Mouse (Mus musculus): ENCODE measurements at regions not wholly inside any gene's neighbourhood (a gene's known extent, or its start where the extent isn't known, plus 50 kb on each side); places are given as distances from the start of the nearest gene placed in this dataset.

DNA sequence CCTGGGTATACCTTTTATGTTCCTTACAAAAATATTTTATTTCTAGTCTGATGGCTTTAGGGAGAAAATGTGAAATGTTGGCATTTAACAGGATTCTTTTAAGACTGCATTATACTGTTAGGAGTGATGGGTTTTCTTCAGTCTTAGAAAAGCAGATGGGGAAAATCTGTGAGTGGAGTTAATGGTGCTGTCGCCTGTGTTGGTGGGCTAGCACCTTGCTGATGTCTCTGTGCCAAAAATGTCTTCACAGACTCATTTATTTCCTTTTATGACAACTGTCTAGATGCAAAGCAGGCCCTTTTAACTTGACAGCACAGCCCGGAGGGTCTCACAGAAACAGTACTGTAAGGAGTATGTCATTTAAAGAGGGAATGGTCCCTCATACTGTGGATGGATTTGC is 131.9 kb upstream of the Fn1 start:
- Histone ChIP-seq H3K27me3 (replicated peaks) (no peaks in the 10 kb centered on the region), H3K4me3 (replicated peaks) (no peak overlapping the region), H3K4me1 (replicated peaks) (no peaks in the 10 kb centered on the region), H3K27ac (no peak overlapping the region), H3K36me3 (no peaks in the 10 kb centered on the region), H3K4me2 (replicated peaks) (no peak overlapping the region), H3K9me3 (no peaks in the 10 kb centered on the region), H3K9ac (no peak overlapping the region)
- ATAC-seq = no peak
- 78% methylated on average over 2 of the region's 2 CpGs for WGBS

DNA sequence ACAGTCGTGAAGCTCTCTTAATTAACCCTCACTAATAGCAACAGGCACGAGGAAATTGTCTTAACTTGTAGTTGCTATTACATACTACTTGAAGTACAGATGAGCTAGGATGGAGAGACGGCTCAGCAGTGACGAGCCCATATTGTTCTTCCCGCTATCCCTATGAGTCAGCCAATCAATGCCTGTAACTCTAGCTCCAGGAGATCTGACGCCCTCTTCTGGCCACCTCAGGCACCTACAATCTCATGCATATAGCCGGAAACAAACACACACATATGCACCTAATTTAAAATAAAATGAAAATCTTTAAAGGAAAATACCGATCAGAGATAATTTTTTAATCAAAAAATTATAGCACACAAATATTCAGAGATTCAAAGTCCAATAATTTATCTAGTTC is 125.3 kb upstream of the Fn1 start:
- Histone ChIP-seq H3K4me3 (replicated peaks) (no peak overlapping the region), H3K36me3 (no peaks in the 10 kb centered on the region), H3K4me2 (replicated peaks) (no peak overlapping the region), H3K27ac (no peak overlapping the region), H3K9me3 (no peaks in the 10 kb centered on the region), H3K4me1 (replicated peaks) (no peaks in the 10 kb centered on the region), H3K27me3 (replicated peaks) (no peaks in the 10 kb centered on the region), H3K9ac (no peak overlapping the region)
- WGBS = 92% methylated on average over 8 of the region's 8 CpGs
- ATAC-seq = no peak

DNA sequence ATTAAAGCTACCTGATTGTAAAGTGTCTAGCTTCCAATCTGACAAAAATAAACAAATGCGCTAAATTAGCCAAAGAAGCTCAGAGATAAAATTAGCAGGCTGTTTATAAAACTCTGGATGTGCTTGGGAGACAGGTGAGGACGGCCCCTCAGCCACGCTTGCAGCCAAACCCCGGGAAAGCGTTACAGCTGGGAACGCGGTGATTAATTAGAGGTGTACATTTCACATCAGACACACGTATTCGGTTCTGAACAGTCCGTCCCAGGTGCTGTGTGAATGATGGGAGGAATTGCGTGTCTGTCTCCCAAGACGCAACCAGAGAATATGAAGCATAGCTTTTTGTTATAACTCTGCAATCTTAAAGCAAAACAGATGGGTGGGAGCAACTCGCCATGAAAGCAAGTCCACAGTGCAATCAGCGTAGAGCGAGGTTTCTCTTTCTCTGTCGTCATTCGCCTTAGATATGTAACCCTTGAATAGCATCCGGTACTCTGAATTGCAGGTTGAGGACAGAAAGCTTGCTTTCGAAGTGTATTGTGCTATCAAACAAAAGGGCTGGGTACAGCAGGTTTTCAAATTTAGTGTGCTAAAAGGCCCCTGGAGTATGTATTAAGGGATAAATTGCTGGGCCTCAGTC is 123.0 kb upstream of the Fn1 start:
- Histone ChIP-seq H3K9ac (no peak overlapping the region), H3K4me3 (replicated peaks) (no peak overlapping the region), H3K4me2 (replicated peaks) (no peak overlapping the region), H3K9me3 (no peaks in the 10 kb centered on the region), H3K27ac (no peak overlapping the region), H3K27me3 (replicated peaks) (no peaks in the 10 kb centered on the region), H3K36me3 (no peaks in the 10 kb centered on the region), H3K4me1 (replicated peaks) (no peaks in the 10 kb centered on the region)
- 74% methylated on average over 19 of the region's 19 CpGs for WGBS
- no peak for ATAC-seq

DNA sequence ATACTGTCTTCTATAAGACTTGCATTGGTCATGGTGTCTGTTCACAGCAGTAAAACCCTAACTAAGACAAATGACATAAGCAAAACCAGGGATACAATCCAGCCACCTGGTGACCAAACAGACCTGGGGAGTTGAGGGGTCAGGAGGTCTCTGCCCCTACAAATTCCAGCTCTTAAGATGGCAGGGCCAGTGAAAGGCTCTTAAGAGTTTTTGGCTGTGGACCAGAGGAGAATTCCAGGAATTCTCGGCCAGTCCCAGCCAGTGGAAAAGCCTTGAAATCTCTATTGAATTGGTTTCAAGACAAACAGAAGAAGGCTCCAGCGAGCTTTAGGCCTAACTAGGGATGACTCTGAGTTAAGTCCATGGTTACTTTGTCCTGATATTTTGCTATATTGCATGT is 119.5 kb upstream of the Fn1 start:
- Histone ChIP-seq H3K27me3 (replicated peaks) (no peaks in the 10 kb centered on the region), H3K27ac (no peak overlapping the region), H3K4me1 (replicated peaks) (no peaks in the 10 kb centered on the region), H3K9ac (no peak overlapping the region), H3K4me3 (replicated peaks) (no peak overlapping the region), H3K4me2 (replicated peaks) (no peak overlapping the region), H3K9me3 (no peaks in the 10 kb centered on the region), H3K36me3 (no peaks in the 10 kb centered on the region)
- 63% methylated on average over 2 of the region's 2 CpGs for WGBS
- no peak for ATAC-seq

DNA sequence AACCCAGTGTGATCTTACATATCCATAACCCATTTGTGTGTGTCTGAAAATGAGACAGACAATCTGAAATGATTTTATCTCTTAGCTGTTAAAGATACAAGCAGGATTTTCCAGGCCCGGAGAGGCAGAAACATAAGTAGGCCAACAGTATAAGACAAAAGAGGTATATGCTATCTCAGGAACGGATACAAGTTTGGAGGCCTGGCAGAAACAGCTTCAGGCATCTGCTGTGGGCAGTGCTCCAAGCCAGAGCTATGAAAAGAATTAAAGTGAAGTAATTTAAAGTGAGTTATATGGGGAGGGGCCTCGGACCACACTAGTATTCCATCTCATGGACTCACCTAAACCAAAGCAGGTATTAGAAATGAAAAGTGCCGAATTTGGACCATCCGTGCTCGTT is 118.8 kb upstream of the Fn1 start:
- ATAC-seq = no peak
- H3K4me1 ChIP-seq (replicated peaks) = no peaks in the 10 kb centered on the region
- 83% methylated on average over 6 of the region's 6 CpGs for WGBS
- H3K4me2 ChIP-seq (replicated peaks) = no peak overlapping the region
- no peaks in the 10 kb centered on the region for H3K27me3 ChIP-seq (replicated peaks)
- no peak overlapping the region for H3K9ac ChIP-seq
- H3K9me3 ChIP-seq = no peaks in the 10 kb centered on the region
- no peak overlapping the region for H3K4me3 ChIP-seq (replicated peaks)
- H3K27ac ChIP-seq = no peak overlapping the region
- no peaks in the 10 kb centered on the region for H3K36me3 ChIP-seq

DNA sequence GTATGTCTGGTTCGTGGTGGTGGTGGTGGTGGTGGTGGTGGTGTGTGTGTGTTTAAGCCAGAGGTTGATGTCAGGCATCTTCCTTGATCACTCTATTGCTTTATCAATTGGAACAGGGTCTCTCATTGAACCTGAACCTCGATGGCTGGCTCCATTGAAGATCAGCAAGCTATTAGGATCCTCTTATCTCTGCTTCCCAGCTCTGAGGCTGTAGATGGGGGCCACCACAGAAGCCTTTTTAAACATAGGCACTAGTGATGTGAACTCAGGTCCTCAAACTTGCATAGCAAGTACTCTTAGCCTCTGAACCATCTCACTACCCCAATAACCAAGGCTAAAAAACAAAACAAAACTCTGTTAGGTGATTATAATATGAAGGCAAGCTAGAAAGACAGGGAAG is 116.6 kb upstream of the Fn1 start:
- no peak for ATAC-seq
- Histone ChIP-seq H3K27me3 (replicated peaks) (no peaks in the 10 kb centered on the region), H3K9me3 (no peaks in the 10 kb centered on the region), H3K9ac (no peak overlapping the region), H3K27ac (no peak overlapping the region), H3K4me1 (replicated peaks) (no peaks in the 10 kb centered on the region), H3K4me3 (replicated peaks) (no peak overlapping the region), H3K4me2 (replicated peaks) (no peak overlapping the region), H3K36me3 (no peaks in the 10 kb centered on the region)
- WGBS = 53% methylated on average over 2 of the region's 2 CpGs

DNA sequence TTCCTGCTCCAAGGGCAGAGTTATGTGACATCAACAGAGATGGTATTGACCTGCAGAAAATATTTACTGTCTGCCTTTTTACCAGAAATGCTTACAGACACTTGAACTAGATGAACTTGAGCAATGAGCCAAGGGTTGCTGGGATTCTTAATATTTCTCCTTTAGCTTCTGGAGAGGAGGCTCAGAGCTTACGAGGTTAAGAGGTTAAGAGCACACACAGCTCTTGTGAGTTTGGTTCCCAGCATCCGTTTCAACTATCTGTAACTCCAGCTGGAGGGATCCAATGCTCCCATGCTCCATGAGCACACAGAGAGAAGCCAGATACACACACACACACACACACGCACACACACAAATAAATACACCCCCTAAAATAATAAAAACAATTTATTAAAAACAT is 114.7 kb upstream of the Fn1 start:
- peak; percentile 72 for ATAC-seq
- no peaks in the 10 kb centered on the region for H3K36me3 ChIP-seq
- no peak overlapping the region for H3K4me3 ChIP-seq (replicated peaks)
- no peaks in the 10 kb centered on the region for H3K4me1 ChIP-seq (replicated peaks)
- H3K4me2 ChIP-seq (replicated peaks) = no peak overlapping the region
- no peak overlapping the region for H3K9ac ChIP-seq
- H3K27ac ChIP-seq = no peak overlapping the region
- H3K27me3 ChIP-seq (replicated peaks) = no peaks in the 10 kb centered on the region
- no peaks in the 10 kb centered on the region for H3K9me3 ChIP-seq
- WGBS = 53% methylated on average over 3 of the region's 3 CpGs

DNA sequence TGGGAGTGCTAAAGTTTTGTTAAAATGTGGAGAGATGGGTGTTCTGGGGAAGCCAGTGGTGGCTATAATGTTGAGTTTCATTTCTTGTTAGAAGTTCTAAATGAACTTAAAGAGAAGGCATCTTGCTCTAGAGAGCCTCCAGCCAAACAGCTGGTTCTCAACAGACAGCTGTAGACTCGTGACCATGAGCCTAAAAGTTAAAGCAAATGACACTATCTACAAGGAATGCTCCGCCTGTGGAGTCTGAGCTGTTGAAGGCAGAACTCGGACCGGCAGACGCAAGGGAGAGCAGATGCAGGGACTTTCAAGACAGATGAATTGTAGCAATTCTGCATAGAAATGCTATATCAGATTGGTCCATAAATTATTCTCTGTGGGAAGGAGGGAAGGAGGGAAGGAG is 114.1 kb upstream of the Fn1 start:
- no peak overlapping the region for H3K4me2 ChIP-seq (replicated peaks)
- H3K4me1 ChIP-seq (replicated peaks) = no peaks in the 10 kb centered on the region
- H3K27me3 ChIP-seq (replicated peaks) = no peaks in the 10 kb centered on the region
- 40% methylated on average over 5 of the region's 5 CpGs for WGBS
- no peak overlapping the region for H3K9ac ChIP-seq
- no peaks in the 10 kb centered on the region for H3K9me3 ChIP-seq
- no peak overlapping the region for H3K27ac ChIP-seq
- peak; percentile 80; the same call in 1 of the 2 replicates for ATAC-seq
- H3K4me3 ChIP-seq (replicated peaks) = no peak overlapping the region
- H3K36me3 ChIP-seq = no peaks in the 10 kb centered on the region

DNA sequence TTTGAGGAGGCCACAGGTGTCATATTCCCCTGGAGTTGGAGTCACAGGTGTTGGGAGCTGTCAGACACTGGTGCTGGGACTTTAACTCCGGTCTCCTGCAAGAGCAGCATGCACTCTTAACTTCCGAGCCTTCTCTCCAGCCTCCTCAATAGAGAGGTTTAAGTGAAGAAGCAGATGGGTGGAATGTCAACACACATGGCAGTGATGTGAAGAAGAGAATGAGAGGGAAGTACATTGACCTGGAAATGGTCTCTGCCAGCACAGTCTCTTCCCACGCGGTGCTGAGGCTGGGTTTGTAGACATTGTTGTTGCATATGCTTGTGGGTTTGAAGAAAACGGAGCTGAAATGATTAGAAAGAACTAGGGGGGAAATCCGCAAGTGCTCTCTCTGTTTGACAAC is 112.0 kb upstream of the Fn1 start:
- no peak overlapping the region for H3K4me3 ChIP-seq (replicated peaks)
- no peaks in the 10 kb centered on the region for H3K9me3 ChIP-seq
- H3K27me3 ChIP-seq (replicated peaks) = no peaks in the 10 kb centered on the region
- H3K36me3 ChIP-seq = no peaks in the 10 kb centered on the region
- H3K27ac ChIP-seq = no peak overlapping the region
- WGBS = 69% methylated on average over 6 of the region's 6 CpGs
- H3K9ac ChIP-seq = no peak overlapping the region
- H3K4me1 ChIP-seq (replicated peaks) = no peaks in the 10 kb centered on the region
- no peak overlapping the region for H3K4me2 ChIP-seq (replicated peaks)
- no peak for ATAC-seq

DNA sequence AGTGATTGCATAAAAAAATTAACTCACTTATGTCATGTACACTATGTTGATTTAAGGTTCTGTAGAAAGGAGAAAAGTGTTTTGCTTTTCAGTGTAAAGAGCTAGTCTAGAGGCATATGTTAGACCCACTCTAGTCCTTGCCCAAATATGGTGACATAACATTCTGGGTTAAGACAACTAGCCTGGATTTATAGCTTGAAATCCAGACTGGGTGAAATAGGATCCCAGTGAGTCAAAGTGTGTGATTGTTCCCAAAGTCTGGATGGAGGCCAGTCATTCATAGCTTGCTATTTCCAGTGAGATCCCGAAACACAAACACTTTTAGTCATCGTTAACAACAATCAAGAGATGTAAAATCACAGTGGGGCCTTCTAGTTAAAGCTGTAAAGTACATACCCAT is 110.5 kb upstream of the Fn1 start:
- no peaks in the 10 kb centered on the region for H3K36me3 ChIP-seq
- 0 out of 2 replicates have a peak, but pooled peaks have one; percentile 58 for ATAC-seq
- no peak overlapping the region for H3K4me2 ChIP-seq (replicated peaks)
- no peaks in the 10 kb centered on the region for H3K4me1 ChIP-seq (replicated peaks)
- 39% methylated on average over 2 of the region's 2 CpGs for WGBS
- H3K4me3 ChIP-seq (replicated peaks) = no peak overlapping the region
- no peaks in the 10 kb centered on the region for H3K9me3 ChIP-seq
- no peaks in the 10 kb centered on the region for H3K27me3 ChIP-seq (replicated peaks)
- H3K9ac ChIP-seq = no peak overlapping the region
- H3K27ac ChIP-seq = no peak overlapping the region

DNA sequence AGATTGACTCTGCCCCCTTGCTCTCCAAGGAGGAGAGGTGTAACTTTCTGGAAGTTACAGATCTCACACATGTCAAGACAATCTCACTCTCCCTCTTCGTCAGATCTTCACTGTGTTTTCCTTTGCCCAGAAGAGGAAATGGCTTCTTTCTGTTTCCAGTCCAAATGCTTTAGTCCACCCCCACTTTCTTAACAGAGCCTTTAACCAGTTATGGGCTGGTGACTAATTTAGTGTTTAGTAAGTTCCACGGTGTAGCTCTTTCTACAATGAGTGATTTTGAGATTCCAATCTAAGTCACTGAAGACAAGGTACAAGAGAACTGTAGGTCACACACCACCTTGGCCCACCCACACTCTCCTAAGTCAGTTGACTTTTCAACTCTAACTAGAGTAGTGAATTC is 107.3 kb upstream of the Fn1 start:
- H3K4me3 ChIP-seq (replicated peaks) = no peak overlapping the region

DNA sequence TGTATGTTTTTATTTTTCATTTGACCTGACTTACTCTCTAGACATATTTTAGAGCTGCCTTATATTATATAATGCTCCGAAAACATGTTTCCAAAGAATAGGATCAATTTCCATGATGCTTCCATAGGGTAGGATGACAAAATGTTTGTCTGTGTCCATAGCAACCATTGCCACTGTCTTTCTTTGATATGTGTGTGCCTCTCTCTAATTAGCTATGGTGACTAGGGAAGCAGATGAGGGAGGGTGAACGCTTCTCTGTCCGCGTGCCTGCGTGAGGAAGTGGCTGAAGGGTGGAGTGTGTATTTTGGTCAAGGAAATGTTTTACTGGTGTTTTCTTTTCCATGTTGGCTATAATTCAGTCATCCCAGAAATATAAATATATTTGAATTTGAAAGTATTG is 104.2 kb upstream of the Fn1 start:
- Histone ChIP-seq H3K9me3 (no peaks in the 10 kb centered on the region), H3K4me3 (replicated peaks) (no peak overlapping the region), H3K4me1 (replicated peaks) (no peaks in the 10 kb centered on the region), H3K4me2 (replicated peaks) (no peak overlapping the region), H3K27ac (no peak overlapping the region), H3K9ac (no peak overlapping the region), H3K27me3 (replicated peaks) (no peaks in the 10 kb centered on the region), H3K36me3 (no peaks in the 10 kb centered on the region)
- ATAC-seq = no peak
- WGBS = 75% methylated on average over 5 of the region's 5 CpGs

More for the DNA sequence above, 107.3 kb upstream of the Fn1 start:
- ATAC-seq = no peak
- H3K4me2 ChIP-seq (replicated peaks) = no peak overlapping the region
- H3K27me3 ChIP-seq (replicated peaks) = no peaks in the 10 kb centered on the region
- H3K4me1 ChIP-seq (replicated peaks) = no peaks in the 10 kb centered on the region
- no peak overlapping the region for H3K27ac ChIP-seq
- 68% methylated on average over 2 of the region's 2 CpGs for WGBS
- H3K9me3 ChIP-seq = no peaks in the 10 kb centered on the region
- no peak overlapping the region for H3K9ac ChIP-seq
- no peaks in the 10 kb centered on the region for H3K36me3 ChIP-seq

DNA sequence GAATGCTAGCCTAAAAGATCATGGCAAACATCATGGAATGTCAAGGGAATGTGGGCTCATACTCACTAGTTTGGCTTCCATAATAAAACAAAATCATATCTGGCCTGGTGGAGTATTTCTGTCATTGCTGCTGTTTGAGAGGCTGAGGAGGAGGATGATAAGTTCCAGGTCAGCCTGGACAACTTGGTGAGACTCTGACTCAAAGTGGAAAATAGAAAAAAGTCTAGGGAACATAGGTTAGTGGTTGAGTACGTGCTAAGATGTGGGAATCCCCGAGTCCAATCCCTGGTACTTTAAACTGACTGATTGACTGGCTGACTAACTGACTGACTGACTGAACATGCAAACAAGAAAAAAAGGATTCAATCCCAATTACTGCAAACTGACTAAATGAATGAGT is 103.2 kb upstream of the Fn1 start:
- no peak overlapping the region for H3K9ac ChIP-seq
- H3K4me2 ChIP-seq (replicated peaks) = no peak overlapping the region
- no peak overlapping the region for H3K4me3 ChIP-seq (replicated peaks)
- H3K27ac ChIP-seq = no peak overlapping the region
- no peak for ATAC-seq
- no peaks in the 10 kb centered on the region for H3K9me3 ChIP-seq
- WGBS = 80% methylated on average over 2 of the region's 2 CpGs
- no peaks in the 10 kb centered on the region for H3K27me3 ChIP-seq (replicated peaks)
- H3K4me1 ChIP-seq (replicated peaks) = no peaks in the 10 kb centered on the region
- no peaks in the 10 kb centered on the region for H3K36me3 ChIP-seq
